Mouse (Mus musculus): ENCODE results near the gene Nav2. TPM values are rescaled to one million over a fixed set of nuclear protein-coding genes. Genes with fewer than 3 reads are reported as not detected.
A peak's percentile ranks its signal among the peaks of the same experiment; 100 is the strongest.

Nav2 gene
- polyA plus RNA-seq, 1 experiment from 2014 or later, result 22.2 TPM

- H3K36me3 ChIP-seq, result no peaks in the 10 kb centered on the region
- H3K9ac ChIP-seq (replicated peaks), result no peak overlapping the region
- no peak for ATAC-seq
- H3K27me3 ChIP-seq, result no peaks in the 10 kb centered on the region
- H3K9me3 ChIP-seq, result 0 out of 2 replicates have a peak, but pooled peaks cover 2% of the 10 kb centered on the region
- H3K4me3 ChIP-seq (replicated peaks), result no peak overlapping the region
- WGBS, result 87% methylated on average over 7 of the region's 7 CpGs
- no peak overlapping the region for H3K4me2 ChIP-seq (replicated peaks)
- no peak overlapping the region for H3K27ac ChIP-seq
- peaks cover 19% of the 10 kb centered on the region for H3K4me1 ChIP-seq (replicated peaks)
Observed at GRCm38 (mm10) chr7:49507943-49508506, 599.5 kb downstream of the Nav2 start.

GRCm38 (mm10) chr7:49511820-49512453, 603.4 kb downstream of the Nav2 start:
- Histone ChIP-seq H3K4me2 (replicated peaks) (no peak overlapping the region), H3K4me1 (replicated peaks) (no peaks in the 10 kb centered on the region), H3K9ac (replicated peaks) (no peak overlapping the region), H3K4me3 (replicated peaks) (no peak overlapping the region), H3K27ac (no peak overlapping the region), H3K27me3 (no peaks in the 10 kb centered on the region), H3K36me3 (no peaks in the 10 kb centered on the region), H3K9me3 (0 out of 2 replicates have a peak, but pooled peaks cover 2% of the 10 kb centered on the region)
- no peak for ATAC-seq
- 58% methylated on average over 7 of the region's 7 CpGs for WGBS

- Histone ChIP-seq H3K9ac (replicated peaks) (no peak overlapping the region), H3K4me1 (replicated peaks) (peaks cover 3% of the 10 kb centered on the region; the same call in 1 of the 2 replicates), H3K27ac (no peak overlapping the region), H3K9me3 (no peaks in the 10 kb centered on the region), H3K4me3 (replicated peaks) (no peak overlapping the region), H3K27me3 (no peaks in the 10 kb centered on the region), H3K4me2 (replicated peaks) (no peak overlapping the region), H3K36me3 (no peaks in the 10 kb centered on the region)
- no peak for ATAC-seq
- 70% methylated on average over 6 of the region's 6 CpGs for WGBS
Observed at GRCm38 (mm10) chr7:49513763-49514437, 605.4 kb downstream of the Nav2 start.

- Histone ChIP-seq H3K4me2 (replicated peaks) (no peak overlapping the region), H3K9me3 (no peaks in the 10 kb centered on the region), H3K4me3 (replicated peaks) (no peak overlapping the region), H3K27me3 (peaks cover 2% of the 10 kb centered on the region; the same call in 1 of the 2 replicates), H3K27ac (no peak overlapping the region), H3K9ac (replicated peaks) (no peak overlapping the region), H3K4me1 (replicated peaks) (peaks cover 7% of the 10 kb centered on the region; the same call in 1 of the 2 replicates), H3K36me3 (no peaks in the 10 kb centered on the region)
- no peak for ATAC-seq
- 90% methylated on average over 2 of the region's 2 CpGs for WGBS
Observed at GRCm38 (mm10) chr7:49515012-49515411, 606.5 kb downstream of the Nav2 start.

GRCm38 (mm10) chr7:49520504-49520903, 612.0 kb downstream of the Nav2 start:
- H3K9me3 ChIP-seq, result no peaks in the 10 kb centered on the region
- 60% methylated on average over 2 of the region's 2 CpGs for WGBS
- H3K4me1 ChIP-seq (replicated peaks), result peaks cover 47% of the 10 kb centered on the region
- H3K27ac ChIP-seq, result no peak overlapping the region
- no peak overlapping the region for H3K9ac ChIP-seq (replicated peaks)
- ATAC-seq, result no peak
- peaks cover 23% of the 10 kb centered on the region for H3K27me3 ChIP-seq
- H3K4me2 ChIP-seq (replicated peaks), result no peak overlapping the region
- no peak overlapping the region for H3K4me3 ChIP-seq (replicated peaks)
- no peaks in the 10 kb centered on the region for H3K36me3 ChIP-seq

- 24% methylated on average over 4 of the region's 4 CpGs for WGBS
- Histone ChIP-seq H3K9ac (replicated peaks) (no peak overlapping the region), H3K9me3 (no peaks in the 10 kb centered on the region), H3K4me1 (replicated peaks) (peaks cover 50% of the 10 kb centered on the region), H3K27me3 (peaks cover 23% of the 10 kb centered on the region), H3K36me3 (no peaks in the 10 kb centered on the region), H3K4me2 (replicated peaks) (no peak overlapping the region), H3K4me3 (replicated peaks) (no peak overlapping the region), H3K27ac (no peak overlapping the region)
- ATAC-seq, result no peak
Observed at GRCm38 (mm10) chr7:49521349-49521748, 612.8 kb downstream of the Nav2 start.

GRCm38 (mm10) chr7:49521976-49522375, 613.5 kb downstream of the Nav2 start:
- Histone ChIP-seq H3K9ac (replicated peaks) (no peak overlapping the region), H3K4me3 (replicated peaks) (peak overlapping the region; percentile 29), H3K27ac (no peak overlapping the region), H3K4me2 (replicated peaks) (peak overlapping the region; percentile 55), H3K36me3 (no peaks in the 10 kb centered on the region), H3K4me1 (replicated peaks) (peaks cover 50% of the 10 kb centered on the region), H3K27me3 (peaks cover 23% of the 10 kb centered on the region), H3K9me3 (no peaks in the 10 kb centered on the region)
- ATAC-seq, result 0 out of 2 replicates have a peak, but pooled peaks have one; percentile 2
- WGBS, result under 1% methylated on average over 9 of the region's 9 CpGs

DNA sequence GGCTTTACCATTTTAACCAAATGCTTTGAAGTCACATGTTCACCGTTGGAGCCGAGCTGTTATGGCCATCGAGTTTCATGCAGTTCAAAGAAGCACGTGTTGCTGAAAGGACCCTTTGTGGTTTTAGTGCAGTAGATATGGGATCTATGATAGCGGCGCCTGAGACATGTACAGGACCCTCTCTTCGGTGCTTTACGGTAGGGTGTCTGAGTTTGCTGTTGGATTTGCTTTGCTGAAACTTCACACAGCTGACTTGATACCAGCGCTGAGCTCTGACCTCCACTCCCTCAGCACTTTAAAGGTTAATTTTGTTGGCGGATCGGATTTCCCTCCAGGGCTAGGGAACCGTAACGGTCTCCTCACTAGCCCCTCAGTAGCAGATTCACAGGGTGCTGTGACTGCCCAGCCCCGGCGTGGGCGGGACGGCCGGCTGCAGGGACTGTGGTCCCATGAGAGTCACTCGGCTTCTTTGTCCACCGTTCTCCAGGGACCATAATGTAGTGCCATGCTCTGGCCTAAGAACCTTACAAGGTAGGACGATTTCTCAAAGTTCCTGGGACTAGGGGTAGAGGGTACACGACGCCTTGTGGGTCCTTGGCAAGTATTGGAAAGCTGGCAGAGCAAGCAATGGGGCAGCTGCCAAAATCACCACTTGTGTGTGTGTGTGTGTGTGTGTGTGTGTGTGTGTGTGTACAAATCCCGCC, 614.0 kb downstream of the Nav2 start:
- Histone ChIP-seq H3K4me2 (replicated peaks) (peak overlapping the region; percentile 55), H3K27me3 (peaks cover 23% of the 10 kb centered on the region), H3K9ac (replicated peaks) (0 out of 2 replicates have a peak overlapping the region, but pooled peaks have one; percentile 25), H3K4me3 (replicated peaks) (peak overlapping the region; percentile 29), H3K27ac (no peak overlapping the region), H3K36me3 (no peaks in the 10 kb centered on the region), H3K9me3 (no peaks in the 10 kb centered on the region), H3K4me1 (replicated peaks) (peaks cover 54% of the 10 kb centered on the region)
- peak; percentile 72 for ATAC-seq
- WGBS, result 1% methylated on average over 24 of the region's 24 CpGs

DNA sequence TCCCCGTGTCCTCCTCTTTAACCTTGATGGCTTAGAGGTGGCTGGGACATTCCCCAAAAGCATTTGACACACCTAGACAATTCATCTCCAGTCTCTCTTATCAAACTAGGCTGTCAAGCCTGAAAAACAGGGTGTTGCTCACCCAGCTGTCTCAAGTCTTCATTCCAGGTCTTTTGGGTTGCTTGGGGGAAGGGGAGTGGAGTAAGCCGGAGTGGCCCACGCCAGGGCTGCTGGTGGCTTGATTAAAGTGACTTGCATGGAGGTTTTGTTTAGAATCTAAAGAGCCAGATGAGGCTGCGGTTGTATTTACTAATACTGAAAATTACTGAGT, 614.6 kb downstream of the Nav2 start:
- Histone ChIP-seq H3K4me2 (replicated peaks) (peak overlapping the region; percentile 55), H3K27ac (no peak overlapping the region), H3K9ac (replicated peaks) (no peak overlapping the region), H3K4me3 (replicated peaks) (peak overlapping the region; percentile 29; the same call in 1 of the 2 replicates), H3K4me1 (replicated peaks) (peaks cover 56% of the 10 kb centered on the region), H3K36me3 (no peaks in the 10 kb centered on the region), H3K9me3 (no peaks in the 10 kb centered on the region), H3K27me3 (peaks cover 23% of the 10 kb centered on the region)
- 10% methylated on average over 4 of the region's 4 CpGs for WGBS
- ATAC-seq, result no peak

DNA sequence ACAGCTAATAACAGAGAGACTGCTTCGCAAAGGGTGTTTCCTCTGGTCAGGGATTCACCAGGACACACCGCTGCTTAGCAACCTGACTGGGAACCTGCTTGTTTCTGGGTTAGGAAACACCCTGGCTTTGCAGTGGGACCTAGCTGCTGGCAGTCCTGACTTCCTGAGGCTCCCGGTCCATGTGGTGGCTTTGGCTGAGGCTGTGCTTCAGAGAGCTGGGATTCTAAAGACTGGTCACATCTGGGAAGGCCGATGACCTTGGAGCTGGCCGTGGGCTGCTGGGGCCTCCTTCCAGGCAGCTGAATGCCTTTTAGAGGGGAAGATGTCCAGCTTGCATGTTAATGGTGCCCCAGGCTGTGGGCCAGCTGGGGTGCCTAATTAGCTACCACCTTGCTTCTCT, 615.2 kb downstream of the Nav2 start:
- no peak overlapping the region for H3K9ac ChIP-seq (replicated peaks)
- H3K36me3 ChIP-seq, result no peaks in the 10 kb centered on the region
- no peaks in the 10 kb centered on the region for H3K9me3 ChIP-seq
- H3K27ac ChIP-seq, result peak overlapping the region; percentile 39; the same call in 1 of the 2 replicates
- H3K27me3 ChIP-seq, result peaks cover 23% of the 10 kb centered on the region
- H3K4me2 ChIP-seq (replicated peaks), result peak overlapping the region; percentile 55; the same call in 1 of the 2 replicates
- H3K4me3 ChIP-seq (replicated peaks), result no peak overlapping the region; the same call in 1 of the 2 replicates
- H3K4me1 ChIP-seq (replicated peaks), result peaks cover 55% of the 10 kb centered on the region
- WGBS, result 20% methylated on average over 5 of the region's 5 CpGs
- ATAC-seq, result no peak

DNA sequence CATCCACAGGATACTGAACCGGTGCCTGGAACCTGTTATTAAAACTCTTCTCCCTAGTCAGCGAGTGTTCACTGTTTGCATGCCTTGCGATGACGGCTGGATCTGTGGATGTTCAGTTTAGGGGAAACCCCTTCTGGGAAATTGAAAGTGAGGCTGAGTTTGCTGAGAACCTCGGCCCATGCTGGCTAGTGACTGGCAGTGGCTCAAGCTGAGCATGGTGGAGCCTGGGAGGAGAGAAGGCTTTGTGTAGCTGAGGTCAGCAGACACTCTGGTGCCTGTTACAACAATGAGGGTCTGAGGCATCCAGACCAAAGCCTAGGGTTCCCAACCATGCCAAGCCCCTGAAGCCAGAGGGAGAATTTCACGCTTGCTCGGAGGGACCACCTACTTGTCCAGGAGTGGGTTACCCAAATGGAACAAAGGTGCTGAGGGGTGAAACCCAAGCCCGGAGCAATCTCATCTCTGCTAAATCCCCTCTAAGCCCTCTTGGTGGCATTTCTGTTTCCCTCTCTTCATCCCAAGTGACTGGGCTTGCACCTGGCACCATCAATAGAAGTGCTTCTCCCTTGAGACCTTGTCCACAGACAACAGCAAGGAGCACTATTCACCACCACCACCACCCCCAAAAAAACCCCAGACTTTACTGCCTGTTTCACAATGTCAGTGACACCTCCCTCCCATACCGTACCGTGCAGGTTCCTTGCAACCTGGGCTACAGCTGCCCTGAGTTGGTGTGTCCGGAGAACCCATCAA, 617.0 kb downstream of the Nav2 start:
- peaks cover 17% of the 10 kb centered on the region for H3K27me3 ChIP-seq
- no peaks in the 10 kb centered on the region for H3K9me3 ChIP-seq
- no peak overlapping the region for H3K4me3 ChIP-seq (replicated peaks)
- no peaks in the 10 kb centered on the region for H3K36me3 ChIP-seq
- 0 out of 2 replicates have a peak overlapping the region, but pooled peaks have one; percentile 14 for H3K27ac ChIP-seq
- no peak for ATAC-seq
- no peak overlapping the region for H3K4me2 ChIP-seq (replicated peaks)
- 54% methylated on average over 11 of the region's 11 CpGs for WGBS
- peaks cover 48% of the 10 kb centered on the region for H3K4me1 ChIP-seq (replicated peaks)
- no peak overlapping the region for H3K9ac ChIP-seq (replicated peaks)

Measured in midbrain, embryonic 13.5 days (tissue).